Mouse (Mus musculus): ENCODE measurements at regions not wholly inside any gene's neighbourhood (a gene's known extent, or its start where the extent isn't known, plus 50 kb on each side); places are given as distances from the start of the nearest gene placed in this dataset.

DNA sequence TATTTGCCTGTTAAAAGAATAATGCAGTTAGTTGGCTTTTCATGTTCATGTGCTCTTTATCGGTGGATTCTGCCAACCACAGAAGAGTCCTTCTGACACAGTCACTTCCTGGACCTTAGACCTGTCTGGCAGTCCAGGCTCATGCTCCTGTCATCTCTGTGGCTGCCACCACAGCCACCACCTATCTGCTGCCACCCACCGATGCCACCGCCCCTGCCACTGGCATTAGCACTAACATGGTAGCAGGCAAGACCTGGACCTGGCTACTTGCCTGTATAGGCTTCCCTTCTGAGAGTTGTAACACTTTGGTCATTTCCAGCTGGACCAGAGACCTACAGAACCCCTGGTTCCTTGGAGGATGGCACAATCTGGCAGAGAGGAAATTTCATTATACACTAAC lies 86.2 kb upstream of the Zfp462 start:
- TF ChIP-seq NELFE (IDR thresholded peaks at IDR 0.05; ENCODE audit: low read depth, low read length) = no peak
- no peak for TF ChIP-seq RAD21 (IDR thresholded peaks at IDR 0.05; ENCODE audit: low read depth, low read length)
- TF ChIP-seq USF1 (IDR thresholded peaks at IDR 0.05; ENCODE audit: low read depth, low read length) = no peak
- no peak for TF ChIP-seq IRF4 (IDR thresholded peaks at IDR 0.05; ENCODE audit: low read depth, low read length)
- TF ChIP-seq CTCF (conservative IDR thresholded peaks at IDR 0.05 in 1 of 2, IDR thresholded peaks at IDR 0.05 in 1 of 2; ENCODE audit: low read depth in 2 of 2, low read length in 2 of 2) = no peak
- TF ChIP-seq E2F4 (IDR thresholded peaks at IDR 0.05; ENCODE audit: insufficient replicate concordance, low read depth, low read length) = no peak
- TF ChIP-seq ZMIZ1 (IDR thresholded peaks at IDR 0.05; ENCODE audit: low read depth, low read length) = no peak
- TF ChIP-seq ZC3H11A (IDR thresholded peaks at IDR 0.05; ENCODE audit: low read depth, low read length) = no peak
- no peak for TF ChIP-seq HCFC1 (IDR thresholded peaks at IDR 0.05; ENCODE audit: low read depth, low read length)
- no peak overlapping the region for H3K4me3 ChIP-seq (replicated peaks in 1 of 3; ENCODE audit: low read depth in 2 of 3, low read length in 2 of 3, poor library complexity in 1 of 3)
- no peak for DNase-seq (ENCODE audit: extremely low read depth)
- H3K9me3 ChIP-seq (replicated peaks; ENCODE audit: low read length) = peaks cover 34% of the 10 kb centered on the region
- H3K27me3 ChIP-seq (replicated peaks) = no peaks in the 10 kb centered on the region
- no peak overlapping the region for H3K27ac ChIP-seq (ENCODE audit: insufficient read depth, low read depth)
- H3K4me2 ChIP-seq (ENCODE audit: insufficient read depth, low read depth, poor library complexity, severe bottlenecking) = no peak overlapping the region
- no peaks in the 10 kb centered on the region for H3K4me1 ChIP-seq (ENCODE audit: control insufficient read depth in 1 of 2, insufficient read depth in 2 of 2)
- in situ Hi-C loops (cut with MboI; ENCODE audit: low pct_ligation_motif_present, low pct_unique_long_range_greater_than_20kb, low sequenced_read_pairs) (no loop called here), dilution Hi-C loops (cut with MboI; ENCODE audit: extremely low pct_ligation_motif_present, extremely low pct_unique_long_range_greater_than_20kb, low sequenced_read_pairs) (no loop called here)
- no peaks in the 10 kb centered on the region for H3K79me2 ChIP-seq (replicated peaks; ENCODE audit: control insufficient read depth, extremely low read depth, insufficient read depth, poor library complexity, severe bottlenecking)
- no peaks in the 10 kb centered on the region for H3K36me3 ChIP-seq (replicated peaks in 1 of 2; ENCODE audit: control insufficient read depth in 1 of 2, insufficient read depth in 1 of 2, low read length in 1 of 2)
- H3K9ac ChIP-seq (ENCODE audit: insufficient read depth, low read depth) = no peak overlapping the region

DNA sequence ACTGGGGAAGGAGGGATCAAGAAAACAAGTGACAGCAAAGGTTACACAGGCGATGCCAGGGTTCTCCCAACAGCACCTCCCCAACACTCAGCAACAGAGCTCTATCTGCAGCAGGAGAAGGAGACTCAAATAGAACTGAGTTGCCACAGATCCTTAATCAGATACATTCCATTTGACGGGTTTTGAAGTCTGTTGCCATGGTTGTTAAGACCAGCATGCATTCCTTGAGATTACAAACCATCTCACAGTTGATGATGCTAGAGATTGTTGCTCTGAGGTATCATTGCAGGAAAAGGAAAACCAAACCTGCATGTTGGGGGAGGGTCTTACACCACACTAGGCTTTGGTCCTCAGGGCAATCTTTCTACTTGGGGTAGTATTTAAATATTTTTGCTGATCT lies 78.8 kb upstream of the Zfp462 start:
- Histone ChIP-seq H3K9me3 (replicated peaks; ENCODE audit: low read length) (peaks cover 8% of the 10 kb centered on the region), H3K4me1 (ENCODE audit: control insufficient read depth in 1 of 2, insufficient read depth in 2 of 2) (no peaks in the 10 kb centered on the region), H3K4me3 (replicated peaks in 1 of 3; ENCODE audit: low read depth in 2 of 3, low read length in 2 of 3, poor library complexity in 1 of 3) (no peak overlapping the region), H3K27me3 (replicated peaks) (no peaks in the 10 kb centered on the region), H3K4me2 (ENCODE audit: insufficient read depth, low read depth, poor library complexity, severe bottlenecking) (no peak overlapping the region), H3K27ac (ENCODE audit: insufficient read depth, low read depth) (no peak overlapping the region), H3K36me3 (replicated peaks in 1 of 2; ENCODE audit: control insufficient read depth in 1 of 2, insufficient read depth in 1 of 2, low read length in 1 of 2) (no peaks in the 10 kb centered on the region), H3K79me2 (replicated peaks; ENCODE audit: control insufficient read depth, extremely low read depth, insufficient read depth, poor library complexity, severe bottlenecking) (no peaks in the 10 kb centered on the region), H3K9ac (ENCODE audit: insufficient read depth, low read depth) (no peak overlapping the region)
- dilution Hi-C loops (cut with MboI; ENCODE audit: extremely low pct_ligation_motif_present, extremely low pct_unique_long_range_greater_than_20kb, low sequenced_read_pairs) (no loop called here), in situ Hi-C loops (cut with MboI; ENCODE audit: low pct_ligation_motif_present, low pct_unique_long_range_greater_than_20kb, low sequenced_read_pairs) (no loop called here)
- no peak for DNase-seq (ENCODE audit: extremely low read depth)
- no peak for TF ChIP-seq TCF12 (IDR thresholded peaks at IDR 0.05; ENCODE audit: low read depth, low read length)
- TF ChIP-seq ETS1 (conservative IDR thresholded peaks at IDR 0.05; ENCODE audit: low read depth, low read length) = no peak
- no peak for TF ChIP-seq MXI1 (IDR thresholded peaks at IDR 0.05; ENCODE audit: low read depth, low read length)
- no peak for TF ChIP-seq SMC3 (IDR thresholded peaks at IDR 0.05; ENCODE audit: low read depth, low read length)

DNA sequence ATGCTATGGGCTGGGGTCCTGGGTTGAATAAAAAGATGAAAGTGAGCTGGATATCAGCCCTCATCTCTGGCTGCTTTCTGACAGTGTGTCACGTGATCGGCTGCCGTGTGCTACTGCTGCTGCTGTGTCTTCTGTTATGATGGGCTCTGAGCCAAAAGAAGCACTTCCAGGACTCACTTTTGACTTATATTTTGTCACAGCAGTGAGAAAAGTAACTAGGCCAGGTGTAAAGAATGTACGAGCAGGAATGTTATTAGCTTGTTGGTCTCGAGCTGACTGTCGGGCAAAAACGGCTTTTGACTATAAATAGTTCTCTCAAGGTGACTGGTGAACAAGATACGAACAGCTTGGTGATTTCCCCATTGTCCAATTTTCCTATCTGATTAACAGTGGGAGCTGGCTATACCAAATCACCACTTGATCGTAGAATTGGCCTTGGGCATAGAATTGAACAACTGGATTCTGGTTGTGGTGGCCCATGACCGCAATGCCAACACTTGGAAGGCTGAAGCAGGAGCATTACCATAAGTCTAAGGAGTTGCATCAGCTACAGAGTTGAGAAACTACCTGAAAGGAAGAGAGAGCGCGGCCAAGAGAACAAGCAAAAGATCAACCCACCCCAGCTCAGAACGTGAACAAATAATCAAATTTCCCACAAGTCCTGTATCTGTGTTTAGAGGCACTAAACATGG lies 70.6 kb upstream of the Zfp462 start:
- no peaks in the 10 kb centered on the region for H3K79me2 ChIP-seq (replicated peaks; ENCODE audit: control insufficient read depth, extremely low read depth, insufficient read depth, poor library complexity, severe bottlenecking)
- dilution Hi-C loops (cut with MboI; ENCODE audit: extremely low pct_ligation_motif_present, extremely low pct_unique_long_range_greater_than_20kb, low sequenced_read_pairs) = no loop called here
- no peak for TF ChIP-seq ZC3H11A (IDR thresholded peaks at IDR 0.05; ENCODE audit: low read depth, low read length)
- TF ChIP-seq BHLHE40 (IDR thresholded peaks at IDR 0.05; ENCODE audit: low read depth, low read length) = no peak
- TF ChIP-seq HCFC1 (IDR thresholded peaks at IDR 0.05; ENCODE audit: low read depth, low read length) = no peak
- TF ChIP-seq SIN3A (IDR thresholded peaks at IDR 0.05; ENCODE audit: low read length) = no peak
- TF ChIP-seq CHD1 (IDR thresholded peaks at IDR 0.05; ENCODE audit: low read depth, low read length) = no peak
- no peak for TF ChIP-seq JUND (conservative IDR thresholded peaks at IDR 0.05; ENCODE audit: low read depth, low read length)
- TF ChIP-seq ZKSCAN1 (IDR thresholded peaks at IDR 0.05; ENCODE audit: borderline replicate concordance, low read depth, low read length) = no peak
- no peak for TF ChIP-seq PAX5 (IDR thresholded peaks at IDR 0.05; ENCODE audit: low read length)
- no peak for TF ChIP-seq MXI1 (IDR thresholded peaks at IDR 0.05; ENCODE audit: low read depth, low read length)

More for the DNA sequence above, 70.6 kb upstream of the Zfp462 start:
- Histone ChIP-seq H3K9me3 (replicated peaks; ENCODE audit: low read length) (peaks cover 19% of the 10 kb centered on the region), H3K27ac (ENCODE audit: insufficient read depth, low read depth) (no peak overlapping the region), H3K36me3 (replicated peaks in 1 of 2; ENCODE audit: control insufficient read depth in 1 of 2, insufficient read depth in 1 of 2, low read length in 1 of 2) (no peaks in the 10 kb centered on the region), H3K27me3 (replicated peaks) (no peaks in the 10 kb centered on the region), H3K4me1 (ENCODE audit: control insufficient read depth in 1 of 2, insufficient read depth in 2 of 2) (no peaks in the 10 kb centered on the region), H3K9ac (ENCODE audit: insufficient read depth, low read depth) (no peak overlapping the region), H3K4me2 (ENCODE audit: insufficient read depth, low read depth, poor library complexity, severe bottlenecking) (no peak overlapping the region), H3K4me3 (replicated peaks in 1 of 3; ENCODE audit: low read depth in 2 of 3, low read length in 2 of 3, poor library complexity in 1 of 3) (no peak overlapping the region)
- DNase-seq (ENCODE audit: extremely low read depth) = no peak
- in situ Hi-C loops (cut with MboI; ENCODE audit: low pct_ligation_motif_present, low pct_unique_long_range_greater_than_20kb, low sequenced_read_pairs) = no loop called here
